Mouse (Mus musculus) lung, postnatal 25 days (tissue): ENCODE measurements around the gene Tmem178.

ENCODE experiments used
- DNase-seq: peaks from one replicate; pipeline ENCODE4 v3.0.0; 2022; ENCODE audit warnings: low spot score

The Tmem178 gene

GRCm38 (mm10) chr17:81047930-81048564 is 103.6 kb downstream of the Tmem178 start:
- no peak for DNase-seq
